Mouse (Mus musculus) G1E (cell line): ENCODE data around the gene Efhd2. TPM values are rescaled to one million over a fixed set of nuclear protein-coding genes. Genes with fewer than 3 reads are reported as not detected.

Experiments used
- ATAC-seq: 2 replicates; pipeline ENCODE4 v1.8.0; 2016; ENCODE audit warnings: mild to moderate bottlenecking; ENCODE audit not compliant: insufficient number of reproducible peaks, poor library complexity, low FRiP score, severe bottlenecking; ENCODE audit errors: extremely low read depth
- DNase-seq: peaks from one replicate; pipeline ENCODE4 v3.0.0; 2012; ENCODE audit warnings: low spot score
- H3K27me3 ChIP-seq: 2 replicates; pipeline ENCODE4 v1.6.1; 2012; ENCODE audit warnings: mild to moderate bottlenecking, low read length, inconsistent platforms; ENCODE audit not compliant: insufficient read depth
- H3K36me3 ChIP-seq: replicated peaks from 2 replicates; pipeline ENCODE3; 2012; ENCODE audit warnings: mild to moderate bottlenecking, inconsistent platforms
- H3K4me1 ChIP-seq: 2 replicates; pipeline ENCODE4 v1.6.1; 2012; ENCODE audit warnings: low read depth, low read length, inconsistent platforms, mixed read lengths; ENCODE audit not compliant: insufficient read depth
- H3K4me3 ChIP-seq: 2 replicates; pipeline ENCODE4 v1.5.1; 2012; ENCODE audit warnings: low read depth, mild to moderate bottlenecking, inconsistent platforms, low read length, moderate library complexity, mixed read lengths
- H3K9me3 ChIP-seq: replicated peaks from 2 replicates; pipeline ENCODE4 v1.6.1; 2012; ENCODE audit warnings: inconsistent platforms
- CTCF ChIP-seq: IDR thresholded peaks from 2 replicates; pipeline ENCODE4 v1.5.1; 2012; ENCODE audit warnings: low read depth, low read length, inconsistent platforms, mixed read lengths
- GATA1 ChIP-seq: IDR thresholded peaks from 2 replicates; pipeline ENCODE4 v1.6.1; 2012; ENCODE audit warnings: borderline replicate concordance, low read length, inconsistent platforms, mixed read lengths
- GATA2 ChIP-seq: IDR thresholded peaks from 2 replicates; pipeline ENCODE4 v1.6.1; 2012; ENCODE audit warnings: low read depth, low read length, inconsistent platforms, borderline replicate concordance
- POLR2AphosphoS5 ChIP-seq: IDR thresholded peaks from 2 replicates; pipeline ENCODE4 v1.6.1; 2012; ENCODE audit warnings: low read depth, low read length, inconsistent platforms; ENCODE audit not compliant: insufficient replicate concordance
- TAL1 ChIP-seq: conservative IDR thresholded peaks from 2 replicates; pipeline ENCODE4 v1.6.1; 2012; ENCODE audit warnings: low read depth, low read length, inconsistent platforms, mixed read lengths
- polyA plus RNA-seq: library from polyadenylated mRNA; stranded (reverse); fragments of >175 nt; gene quantifications from 2 replicates; pipeline ENCODE4 v1.2.3, GENCODE M21; 2012
- total RNA-seq, 2 experiments: library from RNA; stranded (forward) in 1 of 2; stranded (reverse) in 1 of 2; fragments of 200-1000 nt in 1 of 2; fragments of >200 nt in 1 of 2; fragmentation: Nextera tagmentation in 1 of 2; gene quantifications; 2 replicates each; pipeline ENCODE4 v1.2.3; 2014 to 2017

The Efhd2 gene
- total and polyA plus RNA-seq, 3 experiments = 31.9 to 56.1 (median 37.3) TPM

GRCm38 (mm10) chr4:141881950-141882349 is 7.2 kb upstream of the Efhd2 start:
- peaks cover 43% of the 10 kb centered on the region for H3K27me3 ChIP-seq
- no peak for TF ChIP-seq GATA1
- TF ChIP-seq POLR2AphosphoS5 = no peak
- no peak for TF ChIP-seq TAL1
- no peak for TF ChIP-seq GATA2
- TF ChIP-seq CTCF = no peak
- H3K4me1 ChIP-seq = peaks cover 6% of the 10 kb centered on the region; the same call in 1 of the 2 replicates
- no peak for ATAC-seq
- no peak overlapping the region for H3K4me3 ChIP-seq
- H3K9me3 ChIP-seq = no peaks in the 10 kb centered on the region
- no peaks in the 10 kb centered on the region for H3K36me3 ChIP-seq
- DNase-seq = no peak

GRCm38 (mm10) chr4:141881289-141881914 is 6.7 kb upstream of the Efhd2 start:
- no peak overlapping the region for H3K4me3 ChIP-seq
- no peaks in the 10 kb centered on the region for H3K9me3 ChIP-seq
- no peak for ATAC-seq
- TF ChIP-seq GATA1 (no peak), POLR2AphosphoS5 (no peak), CTCF (no peak), GATA2 (no peak), TAL1 (no peak)
- H3K36me3 ChIP-seq = no peaks in the 10 kb centered on the region
- no peak for DNase-seq
- H3K4me1 ChIP-seq = peaks cover 7% of the 10 kb centered on the region; the same call in 1 of the 2 replicates
- peaks cover 41% of the 10 kb centered on the region for H3K27me3 ChIP-seq

- Histone ChIP-seq H3K9me3 (no peaks in the 10 kb centered on the region), H3K27me3 (peaks cover 44% of the 10 kb centered on the region), H3K4me1 (peaks cover 14% of the 10 kb centered on the region), H3K36me3 (no peaks in the 10 kb centered on the region), H3K4me3 (no peak overlapping the region)
- TF ChIP-seq TAL1 (no peak), GATA2 (no peak), POLR2AphosphoS5 (no peak), GATA1 (no peak), CTCF (no peak)
- no peak for DNase-seq
- ATAC-seq = no peak
These were observed 5.2 kb upstream of the Efhd2 start for GRCm38 (mm10) chr4:141879875-141880274.

- no peak for ATAC-seq
- Histone ChIP-seq H3K9me3 (no peaks in the 10 kb centered on the region), H3K36me3 (no peaks in the 10 kb centered on the region), H3K4me3 (no peak overlapping the region), H3K27me3 (peaks cover 44% of the 10 kb centered on the region), H3K4me1 (peaks cover 16% of the 10 kb centered on the region)
- no peak for TF ChIP-seq TAL1
- TF ChIP-seq CTCF = no peak
- no peak for TF ChIP-seq GATA1
- TF ChIP-seq GATA2 = no peak
- TF ChIP-seq POLR2AphosphoS5 = no peak
- no peak for DNase-seq
These were observed 4.4 kb upstream of the Efhd2 start for GRCm38 (mm10) chr4:141879074-141879473.

- no peaks in the 10 kb centered on the region for H3K9me3 ChIP-seq
- no peak for TF ChIP-seq POLR2AphosphoS5
- no peak for TF ChIP-seq GATA1
- TF ChIP-seq TAL1 = no peak
- TF ChIP-seq GATA2 = no peak
- TF ChIP-seq CTCF = no peak
- H3K36me3 ChIP-seq = no peaks in the 10 kb centered on the region
- ATAC-seq = no peak
- H3K4me1 ChIP-seq = peaks cover 21% of the 10 kb centered on the region
- H3K27me3 ChIP-seq = peaks cover 44% of the 10 kb centered on the region
- H3K4me3 ChIP-seq = no peak overlapping the region
- no peak for DNase-seq
These were observed 3.9 kb upstream of the Efhd2 start for GRCm38 (mm10) chr4:141878621-141879020.

- peaks cover 51% of the 10 kb centered on the region for H3K4me1 ChIP-seq
- ATAC-seq = no peak
These were observed 875 bp upstream of the Efhd2 start for GRCm38 (mm10) chr4:141875481-141876108.

More at GRCm38 (mm10) chr4:141875481-141876108, 875 bp upstream of the Efhd2 start:
- no peaks in the 10 kb centered on the region for H3K9me3 ChIP-seq
- peaks cover 28% of the 10 kb centered on the region for H3K36me3 ChIP-seq
- TF ChIP-seq TAL1 = no peak
- no peak for TF ChIP-seq POLR2AphosphoS5
- TF ChIP-seq CTCF = no peak
- no peak for TF ChIP-seq GATA1
- no peak for TF ChIP-seq GATA2
- DNase-seq = peak; percentile 39
- peaks cover 26% of the 10 kb centered on the region for H3K27me3 ChIP-seq
- peak overlapping the region; percentile 84; the same call in 1 of the 2 replicates for H3K4me3 ChIP-seq
